Mouse (Mus musculus): ENCODE data around the gene 4931423N10Rik. TPM values are rescaled to one million over a fixed set of nuclear protein-coding genes. Genes with fewer than 3 reads are reported as not detected.

The 4931423N10Rik gene
- polyA plus RNA-seq (2012; rRNA removed; ENCODE audit: low replicate concordance) = not detected in 2 replicates

GRCm38 (mm10) chr2:23207070-23207526, at the start of gene 4931423N10Rik:
4931423N10Rik (plus strand) TSS chr2:23207476.

Other genes starting within 250 kb of the 4931423N10Rik start
- gene Abi1, start 167.2 kb upstream of the 4931423N10Rik start, polyA plus RNA-seq (2012; rRNA removed; ENCODE audit: low replicate concordance) = 92.3 and 94.8 TPM in 2 replicates
- 5.1 and 12.2 TPM in 2 replicates for gene Acbd5, start 139.3 kb upstream of the 4931423N10Rik start, polyA plus RNA-seq (2012; rRNA removed; ENCODE audit: low replicate concordance)
- gene Mastl, start 51.5 kb upstream of the 4931423N10Rik start, polyA plus RNA-seq (2012; rRNA removed; ENCODE audit: low replicate concordance) = 0.04 and 0.19 TPM in 2 replicates
- 1.9 and 7.5 TPM in 2 replicates for gene Yme1l1, start 51.1 kb upstream of the 4931423N10Rik start, polyA plus RNA-seq (2012; rRNA removed; ENCODE audit: low replicate concordance)
- not detected in 2 replicates for gene Nxph2, start 113.8 kb downstream of the 4931423N10Rik start, polyA plus RNA-seq (2012; rRNA removed; ENCODE audit: low replicate concordance)

Data from mammary gland, adult 2 months (tissue).